Mouse (Mus musculus): ENCODE data around the gene Rprml.

Gene Rprml

GRCm38 (mm10) chr11:103649301-103649982, at the start of gene Rprml:
Gene Rprml (plus strand): TSS chr11:103649570.
- DNase-seq (ENCODE audit: low spot score), result no peak

GRCm38 (mm10) chr11:103606611-103607010, 42.8 kb upstream of the Rprml start:
- DNase-seq (ENCODE audit: low spot score), result no peak

- DNase-seq (ENCODE audit: low spot score), result no peak
These were observed 38.6 kb upstream of the Rprml start for GRCm38 (mm10) chr11:103610772-103611171.

GRCm38 (mm10) chr11:103621040-103621439, 28.3 kb upstream of the Rprml start, which contains the start of gene Gm884:
Gene Gm884 (minus strand): TSS chr11:103621140.
- no peak for DNase-seq (ENCODE audit: low spot score)

- no peak for DNase-seq (ENCODE audit: low spot score)
These were observed 21.9 kb upstream of the Rprml start for GRCm38 (mm10) chr11:103627453-103627852.

GRCm38 (mm10) chr11:103634806-103635205, 14.6 kb upstream of the Rprml start:
- no peak for DNase-seq (ENCODE audit: low spot score)

GRCm38 (mm10) chr11:103635481-103635880, 13.9 kb upstream of the Rprml start:
- DNase-seq (ENCODE audit: low spot score), result no peak

GRCm38 (mm10) chr11:103636261-103636660, 13.1 kb upstream of the Rprml start:
- DNase-seq (ENCODE audit: low spot score), result no peak

- DNase-seq (ENCODE audit: low spot score), result no peak
These were observed 10.6 kb upstream of the Rprml start, which contains the start of gene Lyzl6 for GRCm38 (mm10) chr11:103638790-103639189. Gene Lyzl6 (minus strand): TSS chr11:103638890.

- DNase-seq (ENCODE audit: low spot score), result no peak
These were observed 9.9 kb upstream of the Rprml start for GRCm38 (mm10) chr11:103639407-103639946.

GRCm38 (mm10) chr11:103643211-103643610, 6.2 kb upstream of the Rprml start:
- DNase-seq (ENCODE audit: low spot score), result no peak

GRCm38 (mm10) chr11:103645731-103646130, 3.6 kb upstream of the Rprml start:
- DNase-seq (ENCODE audit: low spot score), result no peak

GRCm38 (mm10) chr11:103646301-103646700, 3.1 kb upstream of the Rprml start:
- no peak for DNase-seq (ENCODE audit: low spot score)

- DNase-seq (ENCODE audit: low spot score), result no peak
These were observed 1.3 kb upstream of the Rprml start for GRCm38 (mm10) chr11:103647921-103648620.

GRCm38 (mm10) chr11:103648656-103649055, 714 bp upstream of the Rprml start:
- no peak for DNase-seq (ENCODE audit: low spot score)

- DNase-seq (ENCODE audit: low spot score), result no peak
These were observed 668 bp downstream of the Rprml start for GRCm38 (mm10) chr11:103649983-103650493.

GRCm38 (mm10) chr11:103651426-103651825, 2.1 kb downstream of the Rprml start:
- no peak for DNase-seq (ENCODE audit: low spot score)

GRCm38 (mm10) chr11:103653359-103653965, 4.1 kb downstream of the Rprml start:
- DNase-seq (ENCODE audit: low spot score), result no peak

- DNase-seq (ENCODE audit: low spot score), result no peak
These were observed 7.2 kb downstream of the Rprml start for GRCm38 (mm10) chr11:103656520-103656919.

GRCm38 (mm10) chr11:103658189-103658588, 8.8 kb downstream of the Rprml start:
- DNase-seq (ENCODE audit: low spot score), result no peak

- DNase-seq (ENCODE audit: low spot score), result no peak
These were observed 12.5 kb downstream of the Rprml start for GRCm38 (mm10) chr11:103661863-103662262.

- no peak for DNase-seq (ENCODE audit: low spot score)
These were observed 13.2 kb downstream of the Rprml start for GRCm38 (mm10) chr11:103662546-103662945.
